ENCODE assay signal across 8 mouse cellular contexts in genomic region chr13:55694110-55694509, GRCm38 (mm10). TPM values are rescaled to one million over a fixed set of nuclear protein-coding genes. Genes with fewer than 3 reads are reported as not detected.
DNase-seq lines count a peak whose midpoint lies in the region; ATAC-seq lines count a peak whose summit lies in the region.

No protein-coding gene starts in this region.

- 8% methylated on average over 8 of the region's 8 CpGs for WGBS in kidney, embryonic 16.5 days
- WGBS in hindbrain, embryonic 11.5 days: 27% methylated on average over 8 of the region's 8 CpGs
- WGBS in midbrain, embryonic 14.5 days: 22% methylated on average over 8 of the region's 8 CpGs

- peak overlapping the region; percentile 86 for H3K4me2 ChIP-seq in kidney, embryonic 16.5 days (replicated peaks; ENCODE audit: low read depth, low read length)
- H3K4me2 ChIP-seq in hindbrain, embryonic 11.5 days (replicated peaks; ENCODE audit: low read depth, low read length): peak overlapping the region; percentile 71
- peak overlapping the region; percentile 70 for H3K4me2 ChIP-seq in midbrain, embryonic 14.5 days (ENCODE audit: low read length)

- H3K4me3 ChIP-seq in kidney, embryonic 16.5 days (ENCODE audit: low read length): peak overlapping the region; percentile 98
- H3K4me3 ChIP-seq in hindbrain, embryonic 11.5 days (ENCODE audit: low read depth, low read length): peak overlapping the region; percentile 82
- peak overlapping the region; percentile 98 for H3K4me3 ChIP-seq in midbrain, embryonic 14.5 days (replicated peaks; ENCODE audit: low read depth, low read length)

- H3K9me3 ChIP-seq in kidney, embryonic 16.5 days (ENCODE audit: low read length): no peaks in the 10 kb centered on the region
- H3K9me3 ChIP-seq in hindbrain, embryonic 11.5 days (ENCODE audit: control insufficient read depth, low read length): no peaks in the 10 kb centered on the region
- no peaks in the 10 kb centered on the region for H3K9me3 ChIP-seq in midbrain, embryonic 14.5 days (ENCODE audit: control insufficient read depth, low read length)

- H3K9ac ChIP-seq in kidney, embryonic 16.5 days (replicated peaks; ENCODE audit: low read length): peak overlapping the region; percentile 100
- H3K9ac ChIP-seq in hindbrain, embryonic 11.5 days (ENCODE audit: low read depth, low read length): peak overlapping the region; percentile 95
- H3K9ac ChIP-seq in midbrain, embryonic 14.5 days (replicated peaks; ENCODE audit: low read length): peak overlapping the region; percentile 99

- ATAC-seq in kidney, embryonic 16.5 days (ENCODE audit: low FRiP score, low TSS enrichment): no peak
- no peak for ATAC-seq in hindbrain, embryonic 11.5 days (ENCODE audit: low FRiP score)
- no peak for ATAC-seq in midbrain, embryonic 14.5 days (ENCODE audit: low FRiP score, low TSS enrichment)

- peaks cover 8% of the 10 kb centered on the region for H3K36me3 ChIP-seq in kidney, embryonic 16.5 days (ENCODE audit: insufficient read depth, low read length)
- H3K36me3 ChIP-seq in hindbrain, embryonic 11.5 days (ENCODE audit: control insufficient read depth, insufficient read depth, low read length): peaks cover 3% of the 10 kb centered on the region; the same call in 1 of the 2 replicates
- peaks cover 5% of the 10 kb centered on the region for H3K36me3 ChIP-seq in midbrain, embryonic 14.5 days (ENCODE audit: control insufficient read depth, insufficient read depth, low read length)

- 0 out of 2 replicates have a peak overlapping the region, but pooled peaks have one; percentile 98 for H3K27ac ChIP-seq in kidney, embryonic 16.5 days (ENCODE audit: low read length)
- 0 out of 2 replicates have a peak overlapping the region, but pooled peaks have one; percentile 10 for H3K27ac ChIP-seq in hindbrain, embryonic 11.5 days (ENCODE audit: low read depth, low read length)
- no peak overlapping the region for H3K27ac ChIP-seq in midbrain, embryonic 14.5 days (replicated peaks; ENCODE audit: low read depth, low read length)

- no peaks in the 10 kb centered on the region for H3K27me3 ChIP-seq in kidney, embryonic 16.5 days (ENCODE audit: insufficient read depth, low read length)
- no peaks in the 10 kb centered on the region for H3K27me3 ChIP-seq in hindbrain, embryonic 11.5 days (ENCODE audit: control insufficient read depth, insufficient read depth, low read length)
- H3K27me3 ChIP-seq in midbrain, embryonic 14.5 days (ENCODE audit: control insufficient read depth, insufficient read depth, low read length): no peaks in the 10 kb centered on the region

- peaks cover 16% of the 10 kb centered on the region for H3K4me1 ChIP-seq in kidney, embryonic 16.5 days (ENCODE audit: insufficient read depth, low read length)
- H3K4me1 ChIP-seq in hindbrain, embryonic 11.5 days (replicated peaks; ENCODE audit: control insufficient read depth, insufficient read depth, low read length): no peaks in the 10 kb centered on the region; the same call in 1 of the 2 replicates
- H3K4me1 ChIP-seq in midbrain, embryonic 14.5 days (ENCODE audit: control insufficient read depth, insufficient read depth, low read length): peaks cover 16% of the 10 kb centered on the region

- no peak for DNase-seq in kidney, postnatal 4 days
- peak; percentile 13 for DNase-seq in T-cell, adult 2 months (ENCODE audit: low spot score)
- DNase-seq in hindbrain, embryonic 11.5 days (ENCODE audit: low spot score): peak; percentile 33
- DNase-seq in midbrain, embryonic 14.5 days: no peak
- DNase-seq in spleen, adult 12 weeks (ENCODE audit: low spot score): no peak
- DNase-seq in layer of hippocampus, postnatal 14 days (ENCODE audit: low spot score in 2 of 2): no peak
- DNase-seq in ovary, postnatal 14 days (ENCODE audit: low spot score): no peak

RNA-seq across cellular contexts. Expression of gene B230219D22Rik, which starts 1.2 kb away (rescaled TPM):
- polyA plus RNA-seq in kidney, embryonic 16.5 days (2015; fragmentation: Nextera tagmentation; extraction: Ambion mirVana): 55.2 and 62.2 TPM in 2 replicates
- polyA plus RNA-seq in hindbrain, embryonic 11.5 days (2014; fragmentation: Nextera tagmentation; extraction: Ambion mirVana): 69.5 and 74.3 TPM in 2 replicates
- 78.7 and 98.2 TPM in 2 replicates for polyA plus RNA-seq in midbrain, embryonic 14.5 days (2014; fragmentation: Nextera tagmentation; extraction: Ambion mirVana)
- 10 to 100 TPM; 79.5 to 82.6 TPM for total RNA-seq in layer of hippocampus, postnatal 14 days (2021)

RNA-seq across cellular contexts. Expression of gene Txndc15, which starts 20.3 kb away (rescaled TPM):
- 97.2 and 99.7 TPM in 2 replicates for polyA plus RNA-seq in kidney, embryonic 16.5 days (2015; fragmentation: Nextera tagmentation; extraction: Ambion mirVana)
- 103 and 108 TPM in 2 replicates for polyA plus RNA-seq in hindbrain, embryonic 11.5 days (2014; fragmentation: Nextera tagmentation; extraction: Ambion mirVana)
- 134 and 143 TPM in 2 replicates for polyA plus RNA-seq in midbrain, embryonic 14.5 days (2014; fragmentation: Nextera tagmentation; extraction: Ambion mirVana)
- 10 to 100 TPM; 63.3 to 67.4 TPM for total RNA-seq in layer of hippocampus, postnatal 14 days (2021)

RNA-seq across cellular contexts. Expression of gene Pcbd2, which starts 33.1 kb away (rescaled TPM):
- 52.5 and 52.7 TPM in 2 replicates for polyA plus RNA-seq in kidney, embryonic 16.5 days (2015; fragmentation: Nextera tagmentation; extraction: Ambion mirVana)
- polyA plus RNA-seq in hindbrain, embryonic 11.5 days (2014; fragmentation: Nextera tagmentation; extraction: Ambion mirVana): 27.9 and 29.9 TPM in 2 replicates
- 15.4 and 21.2 TPM in 2 replicates for polyA plus RNA-seq in midbrain, embryonic 14.5 days (2014; fragmentation: Nextera tagmentation; extraction: Ambion mirVana)
- total RNA-seq in layer of hippocampus, postnatal 14 days (2021): 10 to 100 TPM; 27.2 to 33.4 TPM

RNA-seq across cellular contexts. Expression of gene Ddx46, which starts 59.3 kb away (rescaled TPM):
- polyA plus RNA-seq in kidney, embryonic 16.5 days (2015; fragmentation: Nextera tagmentation; extraction: Ambion mirVana): 37.5 and 39.7 TPM in 2 replicates
- polyA plus RNA-seq in hindbrain, embryonic 11.5 days (2014; fragmentation: Nextera tagmentation; extraction: Ambion mirVana): 47.2 and 50.8 TPM in 2 replicates
- 29.3 and 32.1 TPM in 2 replicates for polyA plus RNA-seq in midbrain, embryonic 14.5 days (2014; fragmentation: Nextera tagmentation; extraction: Ambion mirVana)
- 10 to 100 TPM; 46.0 to 50.8 TPM for total RNA-seq in layer of hippocampus, postnatal 14 days (2021)

Comparison
In these comparisons a context has a peak if more than half of its experiments do, and no peak if none do; other contexts are left out.
1. DNase-seq: peak in T-cell, adult 2 months (single experiment) and hindbrain, embryonic 11.5 days (single experiment); none in kidney, postnatal 4 days (0 of 2), midbrain, embryonic 14.5 days (single experiment), spleen, adult 12 weeks (single experiment), layer of hippocampus, postnatal 14 days (0 of 2) and ovary, postnatal 14 days (single experiment).
2. Peak in every context shown above with its lines, with median percentiles within 50 percentile points of each other: H3K4me2 ChIP-seq, H3K4me3 ChIP-seq and H3K9ac ChIP-seq.